Mouse (Mus musculus): ENCODE data around the gene Bfar. TPM values are rescaled to one million over a fixed set of nuclear protein-coding genes. Genes with fewer than 3 reads are reported as not detected.
A peak's percentile ranks its signal among the peaks of the same experiment; 100 is the strongest.
"Not testable (repeated sequence)": the region's sequence is repeated elsewhere in the genome, so short reads cannot be mapped to it uniquely, and the experiment has no call there.

The Bfar gene
- total RNA-seq (2017), result 47.9 to 94.7 TPM (median 60.3 TPM) in 3 replicates

GRCm38 (mm10) chr16:13671685-13672385 lies at the start of gene Bfar, which contains the start of gene 3110001I22Rik:
Gene Bfar (plus strand): TSS chr16:13671858.
Gene 3110001I22Rik (plus strand): TSS chr16:13671929.
- ATAC-seq (replicated peaks; ENCODE audit: insufficient number of reproducible peaks, low FRiP score, low TSS enrichment, poor library complexity, severe bottlenecking), result peak; percentile 77

GRCm38 (mm10) chr16:13628345-13628744 lies 43.3 kb upstream of the Bfar start:
- ATAC-seq (replicated peaks; ENCODE audit: insufficient number of reproducible peaks, low FRiP score, low TSS enrichment, poor library complexity, severe bottlenecking), result no peak

- not testable (repeated sequence) for ATAC-seq (replicated peaks; ENCODE audit: insufficient number of reproducible peaks, low FRiP score, low TSS enrichment, poor library complexity, severe bottlenecking)
These were observed 33.5 kb upstream of the Bfar start for GRCm38 (mm10) chr16:13638198-13638597.

GRCm38 (mm10) chr16:13639508-13639907 lies 32.1 kb upstream of the Bfar start:
- no peak for ATAC-seq (replicated peaks; ENCODE audit: insufficient number of reproducible peaks, low FRiP score, low TSS enrichment, poor library complexity, severe bottlenecking)

GRCm38 (mm10) chr16:13640064-13640463 lies 31.6 kb upstream of the Bfar start:
- no peak for ATAC-seq (replicated peaks; ENCODE audit: insufficient number of reproducible peaks, low FRiP score, low TSS enrichment, poor library complexity, severe bottlenecking)

GRCm38 (mm10) chr16:13644474-13644873 lies 27.2 kb upstream of the Bfar start:
- no peak for ATAC-seq (replicated peaks; ENCODE audit: insufficient number of reproducible peaks, low FRiP score, low TSS enrichment, poor library complexity, severe bottlenecking)

- no peak for ATAC-seq (replicated peaks; ENCODE audit: insufficient number of reproducible peaks, low FRiP score, low TSS enrichment, poor library complexity, severe bottlenecking)
These were observed 25.7 kb upstream of the Bfar start for GRCm38 (mm10) chr16:13645930-13646329.

GRCm38 (mm10) chr16:13658886-13659285 lies 12.8 kb upstream of the Bfar start:
- ATAC-seq (replicated peaks; ENCODE audit: insufficient number of reproducible peaks, low FRiP score, low TSS enrichment, poor library complexity, severe bottlenecking), result no peak

- no peak for ATAC-seq (replicated peaks; ENCODE audit: insufficient number of reproducible peaks, low FRiP score, low TSS enrichment, poor library complexity, severe bottlenecking)
These were observed 10.9 kb upstream of the Bfar start for GRCm38 (mm10) chr16:13660736-13661135.

- ATAC-seq (replicated peaks; ENCODE audit: insufficient number of reproducible peaks, low FRiP score, low TSS enrichment, poor library complexity, severe bottlenecking), result peak; percentile 76
These were observed 3.7 kb upstream of the Bfar start, which contains the start of gene Parn for GRCm38 (mm10) chr16:13667878-13668343. Gene Parn (minus strand): TSS chr16:13668170.

- ATAC-seq (replicated peaks; ENCODE audit: insufficient number of reproducible peaks, low FRiP score, low TSS enrichment, poor library complexity, severe bottlenecking), result no peak
These were observed 3.1 kb upstream of the Bfar start for GRCm38 (mm10) chr16:13668402-13669108.

GRCm38 (mm10) chr16:13669282-13669681 lies 2.4 kb upstream of the Bfar start:
- no peak for ATAC-seq (replicated peaks; ENCODE audit: insufficient number of reproducible peaks, low FRiP score, low TSS enrichment, poor library complexity, severe bottlenecking)

GRCm38 (mm10) chr16:13670896-13671295 lies 762 bp upstream of the Bfar start:
- ATAC-seq (replicated peaks; ENCODE audit: insufficient number of reproducible peaks, low FRiP score, low TSS enrichment, poor library complexity, severe bottlenecking), result not testable (repeated sequence)

- peak; percentile 70 for ATAC-seq (replicated peaks; ENCODE audit: insufficient number of reproducible peaks, low FRiP score, low TSS enrichment, poor library complexity, severe bottlenecking)
These were observed 784 bp downstream of the Bfar start for GRCm38 (mm10) chr16:13672386-13672898.

- ATAC-seq (replicated peaks; ENCODE audit: insufficient number of reproducible peaks, low FRiP score, low TSS enrichment, poor library complexity, severe bottlenecking), result no peak
These were observed 1.5 kb downstream of the Bfar start for GRCm38 (mm10) chr16:13673114-13673513.

- ATAC-seq (replicated peaks; ENCODE audit: insufficient number of reproducible peaks, low FRiP score, low TSS enrichment, poor library complexity, severe bottlenecking), result no peak
These were observed 2.9 kb downstream of the Bfar start for GRCm38 (mm10) chr16:13674511-13674910.

- ATAC-seq (replicated peaks; ENCODE audit: insufficient number of reproducible peaks, low FRiP score, low TSS enrichment, poor library complexity, severe bottlenecking), result no peak
These were observed 7.1 kb downstream of the Bfar start for GRCm38 (mm10) chr16:13678601-13679319.

- ATAC-seq (replicated peaks; ENCODE audit: insufficient number of reproducible peaks, low FRiP score, low TSS enrichment, poor library complexity, severe bottlenecking), result no peak
These were observed 27.3 kb downstream of the Bfar start for GRCm38 (mm10) chr16:13698998-13699397.

GRCm38 (mm10) chr16:13702184-13702583 lies 30.5 kb downstream of the Bfar start:
- no peak for ATAC-seq (replicated peaks; ENCODE audit: insufficient number of reproducible peaks, low FRiP score, low TSS enrichment, poor library complexity, severe bottlenecking)
